Mouse (Mus musculus): ENCODE results near the gene Gm44973. TPM values are rescaled to one million over a fixed set of nuclear protein-coding genes. Genes with fewer than 3 reads are reported as not detected.

Gene Gm44973
- total and polyA plus RNA-seq, 2 experiments from 2014 or later, result 2.3 TPM; not detected in 1

DNA sequence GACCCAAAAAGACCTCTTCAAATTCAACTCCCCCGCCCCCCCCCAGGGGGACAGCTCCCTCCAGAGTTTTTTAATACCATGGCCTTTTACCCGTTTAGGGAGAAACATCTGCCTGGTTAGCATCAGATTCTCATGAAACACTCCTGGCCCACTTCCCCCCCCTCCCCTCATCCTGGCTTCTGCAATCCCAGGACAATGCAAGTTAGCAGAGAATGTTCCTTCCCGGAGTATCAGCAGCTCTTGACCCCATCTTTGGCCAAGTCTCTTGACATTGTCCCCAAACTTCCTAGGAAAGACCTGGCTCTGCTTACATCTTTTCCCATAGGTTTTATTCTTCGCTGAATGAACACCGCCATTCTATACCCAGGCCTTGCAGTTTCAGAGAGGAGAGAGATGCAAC, 5.9 kb downstream of the Gm44973 start:
- no peak for TF ChIP-seq CTCF (IDR thresholded peaks at IDR 0.05; ENCODE audit: low read depth)
- Histone ChIP-seq H3K4me1 (ENCODE audit: insufficient read depth, low read length) (peaks cover 7% of the 10 kb centered on the region), H3K4me2 (ENCODE audit: low read depth, low read length) (peak overlapping the region; percentile 86), H3K9ac (replicated peaks; ENCODE audit: low read length) (peak overlapping the region; percentile 96), H3K9me3 (ENCODE audit: low read length) (no peaks in the 10 kb centered on the region), H3K36me3 (ENCODE audit: insufficient read depth, low read length) (peaks cover 11% of the 10 kb centered on the region; the same call in 1 of the 2 replicates), H3K27ac (peak overlapping the region; percentile 93; the same call in 1 of the 2 replicates), H3K27me3 (ENCODE audit: insufficient read depth, low read length) (no peaks in the 10 kb centered on the region), H3K4me3 (ENCODE audit: low read length) (peak overlapping the region; percentile 60)
- DNase-seq (ENCODE audit: low spot score) (no peak), ATAC-seq (no peak)
- WGBS, result 48% methylated on average over 5 of the region's 5 CpGs

DNA sequence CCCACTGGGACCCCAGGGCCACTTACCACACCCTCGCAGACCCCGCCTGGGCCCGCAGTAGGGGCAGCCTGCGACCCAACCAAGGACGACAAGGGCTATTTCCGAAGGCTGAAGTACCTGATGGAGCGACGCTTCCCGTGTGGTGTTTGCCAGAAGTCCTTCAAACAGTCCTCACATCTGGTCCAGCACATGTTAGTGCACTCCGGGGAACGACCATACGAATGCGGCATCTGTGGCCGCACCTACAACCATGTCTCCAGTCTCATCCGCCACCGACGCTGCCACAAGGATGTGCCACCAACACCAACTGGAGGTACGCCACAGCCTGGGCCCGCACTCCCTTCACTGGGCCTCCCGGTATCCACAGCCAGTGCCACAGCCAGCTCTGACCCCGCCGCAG, 14.2 kb downstream of the Gm44973 start:
- no peaks in the 10 kb centered on the region for H3K4me1 ChIP-seq (ENCODE audit: insufficient read depth, low read length)
- H3K36me3 ChIP-seq (ENCODE audit: insufficient read depth, low read length), result peaks cover 41% of the 10 kb centered on the region
- TF ChIP-seq CTCF (IDR thresholded peaks at IDR 0.05; ENCODE audit: low read depth), result no peak
- H3K4me3 ChIP-seq (ENCODE audit: low read length), result no peak overlapping the region
- H3K9me3 ChIP-seq (ENCODE audit: low read length), result 0 out of 2 replicates have a peak, but pooled peaks cover 5% of the 10 kb centered on the region
- no peak overlapping the region for H3K4me2 ChIP-seq (ENCODE audit: low read depth, low read length)
- ATAC-seq (no peak), DNase-seq (ENCODE audit: low spot score) (no peak)
- H3K27me3 ChIP-seq (ENCODE audit: insufficient read depth, low read length), result no peaks in the 10 kb centered on the region
- 95% methylated on average over 22 of the region's 22 CpGs for WGBS
- H3K9ac ChIP-seq (replicated peaks; ENCODE audit: low read length), result no peak overlapping the region
- no peak overlapping the region for H3K27ac ChIP-seq

DNA sequence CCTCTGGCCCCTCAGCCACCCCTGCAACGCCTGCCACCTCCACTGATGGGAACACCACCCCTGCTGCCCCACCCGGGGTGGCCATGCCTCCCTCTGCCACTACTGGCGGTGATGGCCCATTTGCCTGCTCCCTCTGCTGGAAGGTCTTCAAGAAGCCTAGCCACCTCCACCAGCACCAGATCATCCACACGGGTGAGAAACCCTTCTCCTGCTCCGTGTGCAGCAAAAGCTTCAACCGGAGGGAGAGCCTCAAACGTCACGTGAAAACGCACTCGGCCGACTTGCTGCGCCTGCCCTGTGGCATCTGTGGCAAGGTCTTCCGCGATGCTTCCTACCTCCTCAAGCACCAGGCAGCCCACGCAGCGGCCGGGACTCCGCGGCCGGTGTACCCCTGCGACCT, 14.7 kb downstream of the Gm44973 start:
- peaks cover 41% of the 10 kb centered on the region for H3K36me3 ChIP-seq (ENCODE audit: insufficient read depth, low read length)

DNA sequence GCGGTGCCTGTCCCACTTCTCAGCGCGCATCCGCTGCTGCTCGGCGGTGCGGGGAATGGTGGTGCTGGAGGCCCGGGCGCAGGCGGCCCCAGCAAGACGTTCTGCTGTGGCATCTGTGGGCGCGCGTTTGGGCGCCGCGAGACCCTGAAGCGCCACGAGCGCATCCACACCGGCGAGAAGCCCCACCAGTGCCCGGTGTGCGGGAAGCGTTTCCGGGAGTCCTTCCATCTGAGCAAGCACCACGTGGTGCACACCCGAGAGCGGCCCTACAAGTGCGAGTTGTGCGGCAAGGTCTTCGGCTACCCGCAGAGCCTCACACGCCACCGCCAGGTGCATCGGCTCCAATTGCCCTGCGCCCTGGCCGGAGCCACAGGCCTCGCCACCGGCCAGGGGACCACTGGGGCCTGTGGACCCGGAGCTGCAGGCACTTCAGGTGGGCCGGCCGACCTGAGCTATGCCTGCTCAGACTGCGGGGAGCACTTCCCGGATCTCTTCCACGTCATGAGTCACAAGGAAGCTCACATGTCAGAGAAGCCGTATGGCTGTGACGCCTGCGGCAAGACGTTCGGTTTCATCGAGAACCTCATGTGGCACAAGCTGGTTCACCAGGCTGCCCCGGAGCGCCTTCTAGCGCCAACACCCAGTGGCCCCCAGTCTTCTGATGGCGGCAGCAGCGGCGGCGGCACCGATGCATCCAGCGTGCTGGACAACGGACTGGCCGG, 15.4 kb downstream of the Gm44973 start:
- DNase-seq (ENCODE audit: low spot score) (no peak), ATAC-seq (no peak)
- TF ChIP-seq CTCF (IDR thresholded peaks at IDR 0.05; ENCODE audit: low read depth), result no peak
- Histone ChIP-seq H3K27me3 (ENCODE audit: insufficient read depth, low read length) (no peaks in the 10 kb centered on the region), H3K9ac (replicated peaks; ENCODE audit: low read length) (no peak overlapping the region), H3K4me1 (ENCODE audit: insufficient read depth, low read length) (no peaks in the 10 kb centered on the region), H3K4me3 (ENCODE audit: low read length) (no peak overlapping the region), H3K36me3 (ENCODE audit: insufficient read depth, low read length) (peaks cover 43% of the 10 kb centered on the region), H3K27ac (no peak overlapping the region), H3K9me3 (ENCODE audit: low read length) (0 out of 2 replicates have a peak, but pooled peaks cover 5% of the 10 kb centered on the region), H3K4me2 (ENCODE audit: low read depth, low read length) (no peak overlapping the region)
- 86% methylated on average over 63 of the region's 63 CpGs for WGBS

More for the DNA sequence above, 14.7 kb downstream of the Gm44973 start:
- no peak overlapping the region for H3K27ac ChIP-seq
- ATAC-seq (no peak), DNase-seq (ENCODE audit: low spot score) (no peak)
- no peak overlapping the region for H3K4me3 ChIP-seq (ENCODE audit: low read length)
- WGBS, result 92% methylated on average over 21 of the region's 21 CpGs
- H3K9me3 ChIP-seq (ENCODE audit: low read length), result 0 out of 2 replicates have a peak, but pooled peaks cover 5% of the 10 kb centered on the region
- no peak overlapping the region for H3K4me2 ChIP-seq (ENCODE audit: low read depth, low read length)
- H3K27me3 ChIP-seq (ENCODE audit: insufficient read depth, low read length), result no peaks in the 10 kb centered on the region
- TF ChIP-seq CTCF (IDR thresholded peaks at IDR 0.05; ENCODE audit: low read depth), result no peak; the same call in 1 of the 2 replicates
- no peak overlapping the region for H3K9ac ChIP-seq (replicated peaks; ENCODE audit: low read length)
- H3K4me1 ChIP-seq (ENCODE audit: insufficient read depth, low read length), result no peaks in the 10 kb centered on the region

DNA sequence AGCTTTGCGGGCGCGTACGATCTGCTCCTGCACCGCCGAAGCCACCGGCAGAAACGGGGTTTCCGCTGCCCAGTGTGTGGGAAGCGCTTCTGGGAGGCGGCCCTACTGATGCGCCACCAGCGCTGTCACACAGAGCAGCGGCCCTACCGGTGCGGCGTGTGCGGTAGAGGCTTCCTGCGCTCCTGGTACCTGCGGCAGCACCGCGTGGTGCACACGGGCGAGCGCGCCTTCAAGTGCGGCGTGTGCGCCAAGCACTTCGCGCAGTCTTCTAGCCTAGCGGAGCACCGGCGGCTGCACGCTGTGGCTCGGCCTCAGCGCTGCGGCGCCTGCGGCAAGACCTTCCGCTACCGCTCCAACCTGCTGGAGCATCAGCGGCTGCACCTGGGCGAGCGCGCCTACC, 16.2 kb downstream of the Gm44973 start:
- H3K27ac ChIP-seq, result no peak overlapping the region
- no peaks in the 10 kb centered on the region for H3K27me3 ChIP-seq (ENCODE audit: insufficient read depth, low read length)
- no peak overlapping the region for H3K4me2 ChIP-seq (ENCODE audit: low read depth, low read length)
- peaks cover 46% of the 10 kb centered on the region for H3K36me3 ChIP-seq (ENCODE audit: insufficient read depth, low read length)
- DNase-seq (ENCODE audit: low spot score) (no peak), ATAC-seq (no peak)
- no peak overlapping the region for H3K4me3 ChIP-seq (ENCODE audit: low read length)
- no peak for TF ChIP-seq CTCF (IDR thresholded peaks at IDR 0.05; ENCODE audit: low read depth)
- 0 out of 2 replicates have a peak, but pooled peaks cover 5% of the 10 kb centered on the region for H3K9me3 ChIP-seq (ENCODE audit: low read length)
- WGBS, result 78% methylated on average over 46 of the region's 46 CpGs
- no peaks in the 10 kb centered on the region for H3K4me1 ChIP-seq (ENCODE audit: insufficient read depth, low read length)
- no peak overlapping the region for H3K9ac ChIP-seq (replicated peaks; ENCODE audit: low read length)

DNA sequence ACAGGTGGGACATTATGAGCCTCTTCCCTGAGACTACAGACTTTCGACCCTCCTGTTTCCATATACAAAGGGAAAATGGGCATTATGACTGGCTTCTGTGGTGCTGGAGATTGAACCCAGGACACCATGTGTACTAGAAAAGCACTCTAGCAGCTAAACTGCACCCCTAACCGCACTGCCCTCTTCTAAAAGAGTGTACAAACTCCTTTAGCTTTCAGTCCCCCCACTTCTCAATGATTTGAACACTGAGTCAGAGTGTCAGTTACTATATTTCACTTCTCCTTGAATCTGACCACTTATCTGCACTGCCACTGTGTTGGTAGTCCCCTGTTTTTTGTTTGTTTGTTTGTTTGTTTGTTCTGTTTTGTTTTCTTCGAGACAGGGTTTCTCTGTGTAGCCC, 18.5 kb downstream of the Gm44973 start, which contains the start of gene 4632433K11Rik:
TSS of gene 4632433K11Rik (plus strand) at position 301 of the 400 bp plus-strand sequence.
- 94% methylated on average over 3 of the region's 3 CpGs for WGBS
- ATAC-seq, result no peak
- TF ChIP-seq CTCF (IDR thresholded peaks at IDR 0.05; ENCODE audit: low read depth), result no peak

DNA sequence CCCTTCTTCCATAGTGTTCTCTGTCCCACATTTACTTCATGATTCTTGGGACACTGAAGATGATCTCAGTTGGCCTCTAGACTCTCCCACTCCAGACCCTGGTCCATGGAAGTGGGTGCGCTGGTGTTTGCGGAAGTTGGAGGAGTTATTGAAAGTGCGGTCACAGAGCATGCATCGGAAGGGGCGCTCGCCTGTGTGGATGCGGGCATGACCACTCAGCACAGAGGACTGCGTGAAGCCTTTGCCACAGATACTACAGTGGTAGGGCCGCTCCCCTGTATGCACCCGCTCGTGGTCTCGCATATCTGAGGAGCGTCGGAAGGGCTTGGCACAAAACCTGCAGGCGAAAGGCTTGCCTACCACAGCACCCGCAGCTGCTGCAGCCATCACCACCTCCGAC, 20.3 kb downstream of the Gm44973 start:
- no peak for DNase-seq (ENCODE audit: low spot score)
- no peak overlapping the region for H3K4me3 ChIP-seq (ENCODE audit: low read length)
- peaks cover 33% of the 10 kb centered on the region for H3K36me3 ChIP-seq (ENCODE audit: insufficient read depth, low read length)
- H3K27ac ChIP-seq, result no peak overlapping the region
- no peak for TF ChIP-seq CTCF (IDR thresholded peaks at IDR 0.05; ENCODE audit: low read depth)
- no peak for ATAC-seq
- no peaks in the 10 kb centered on the region for H3K9me3 ChIP-seq (ENCODE audit: low read length)
- H3K27me3 ChIP-seq (ENCODE audit: insufficient read depth, low read length), result no peaks in the 10 kb centered on the region
- WGBS, result 97% methylated on average over 17 of the region's 17 CpGs
- peaks cover 7% of the 10 kb centered on the region; the same call in 1 of the 2 replicates for H3K4me1 ChIP-seq (ENCODE audit: insufficient read depth, low read length)
- no peak overlapping the region for H3K9ac ChIP-seq (replicated peaks; ENCODE audit: low read length)
- no peak overlapping the region for H3K4me2 ChIP-seq (ENCODE audit: low read depth, low read length)

More for the DNA sequence above, 18.5 kb downstream of the Gm44973 start, which contains the start of gene 4632433K11Rik:
- no peak for DNase-seq (ENCODE audit: low spot score)
- H3K4me1 ChIP-seq (ENCODE audit: insufficient read depth, low read length), result peaks cover 7% of the 10 kb centered on the region; the same call in 1 of the 2 replicates
- peaks cover 46% of the 10 kb centered on the region for H3K36me3 ChIP-seq (ENCODE audit: insufficient read depth, low read length)
- no peak within 1 kb of the TSS for H3K9ac ChIP-seq (replicated peaks; ENCODE audit: low read length)
- H3K9me3 ChIP-seq (ENCODE audit: low read length), result 0 out of 2 replicates have a peak, but pooled peaks cover 5% of the 10 kb centered on the region
- no peak within 1 kb of the TSS for H3K4me3 ChIP-seq (ENCODE audit: low read length)
- no peak within 1 kb of the TSS for H3K27ac ChIP-seq
- no peak within 1 kb of the TSS for H3K4me2 ChIP-seq (ENCODE audit: low read depth, low read length)
- no peaks in the 10 kb centered on the region for H3K27me3 ChIP-seq (ENCODE audit: insufficient read depth, low read length)
